Mouse (Mus musculus) bone marrow, adult 2 months (tissue): ENCODE measurements at regions not wholly inside any gene's neighbourhood (a gene's known extent, or its start where the extent isn't known, plus 50 kb on each side); places are given as distances from the start of the nearest gene placed in this dataset.

Experiments used
- H3K27ac ChIP-seq: fragments of 200-500 bp; 2 replicates; pipeline ENCODE4 v1.5.1; 2012; ENCODE audit warnings: low read depth, mild to moderate bottlenecking, control low read depth, inconsistent platforms, low read length; ENCODE audit not compliant: control insufficient read depth, poor library complexity, insufficient read depth
- H3K4me1 ChIP-seq: fragments of 200-500 bp; 2 replicates; pipeline ENCODE4 v1.6.1; 2011; ENCODE audit warnings: low read length; ENCODE audit not compliant: control insufficient read depth, insufficient read depth
- H3K4me3 ChIP-seq: fragments of 200-500 bp; replicated peaks from 2 replicates; pipeline ENCODE3; 2011; ENCODE audit warnings: mild to moderate bottlenecking, low read depth, low read length, control low read depth; ENCODE audit not compliant: control insufficient read depth
- CTCF ChIP-seq: fragments of 200-500 bp; IDR thresholded peaks from 2 replicates; pipeline ENCODE4 v1.5.1; 2011; ENCODE audit warnings: low read length, control low read depth; ENCODE audit not compliant: control insufficient read depth, insufficient read depth
- POLR2A ChIP-seq: fragments of 200-500 bp; IDR thresholded peaks from 2 replicates; pipeline ENCODE4 v1.6.1; 2011; ENCODE audit warnings: low read depth, mild to moderate bottlenecking, control low read depth, low read length, borderline replicate concordance; ENCODE audit not compliant: control insufficient read depth
- WGBS: fragments of 180-500 bp; shearing (Covaris S2); methylation state at CpG from one replicate; pipeline ENCODE4 v1.1.7; 2018; 5-methylcytosine and 5-hydroxymethylcytosine counted together

DNA sequence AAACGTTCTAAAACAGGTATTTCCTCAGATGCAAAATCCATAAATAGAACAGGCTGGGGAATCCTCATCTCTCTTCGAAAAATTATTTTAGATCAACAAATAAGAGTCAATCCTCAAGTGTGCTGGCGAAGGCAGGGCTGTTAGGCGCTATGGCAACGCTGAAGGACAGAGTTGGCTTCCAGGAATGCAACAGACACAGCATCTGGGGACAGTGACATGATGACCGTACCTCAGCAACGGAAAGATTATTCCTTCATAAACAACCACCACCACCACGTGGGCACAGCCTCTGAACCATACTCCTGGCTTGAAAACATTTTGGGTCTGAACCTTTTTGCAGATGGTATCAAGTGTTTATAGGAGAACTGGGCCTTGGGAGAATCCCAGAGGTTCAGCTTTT lies 161.7 kb downstream of the Ly86 start:
- Histone ChIP-seq H3K4me1 (peaks cover 9% of the 10 kb centered on the region; the same call in 1 of the 2 replicates), H3K4me3 (no peak overlapping the region), H3K27ac (no peak overlapping the region)
- WGBS = 75% methylated on average over 8 of the region's 8 CpGs
- TF ChIP-seq CTCF (no peak), POLR2A (no peak)

DNA sequence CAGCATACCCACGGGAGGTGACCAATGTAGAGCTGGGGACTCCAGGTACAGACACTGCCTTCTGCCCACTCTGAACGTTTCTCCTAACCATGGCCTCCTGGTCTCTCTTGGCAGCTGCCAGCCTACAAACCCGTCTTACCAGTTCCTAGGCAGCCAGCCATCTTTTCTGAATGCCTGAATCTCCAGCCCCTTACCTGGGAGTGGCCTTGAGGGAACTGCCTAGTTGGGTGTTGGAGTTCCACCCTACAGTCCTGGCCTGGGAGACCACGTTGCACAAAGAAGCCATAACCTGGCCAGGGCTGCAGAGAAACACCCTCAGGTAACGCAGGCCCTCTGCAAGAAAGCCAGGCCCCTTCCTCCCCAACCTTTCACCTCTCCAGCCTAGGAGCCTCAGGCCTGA lies 162.1 kb downstream of the Ly86 start:
- Histone ChIP-seq H3K27ac (no peak overlapping the region), H3K4me3 (no peak overlapping the region), H3K4me1 (peaks cover 9% of the 10 kb centered on the region; the same call in 1 of the 2 replicates)
- TF ChIP-seq POLR2A (no peak), CTCF (no peak)
- 60% methylated on average over 5 of the region's 5 CpGs for WGBS

DNA sequence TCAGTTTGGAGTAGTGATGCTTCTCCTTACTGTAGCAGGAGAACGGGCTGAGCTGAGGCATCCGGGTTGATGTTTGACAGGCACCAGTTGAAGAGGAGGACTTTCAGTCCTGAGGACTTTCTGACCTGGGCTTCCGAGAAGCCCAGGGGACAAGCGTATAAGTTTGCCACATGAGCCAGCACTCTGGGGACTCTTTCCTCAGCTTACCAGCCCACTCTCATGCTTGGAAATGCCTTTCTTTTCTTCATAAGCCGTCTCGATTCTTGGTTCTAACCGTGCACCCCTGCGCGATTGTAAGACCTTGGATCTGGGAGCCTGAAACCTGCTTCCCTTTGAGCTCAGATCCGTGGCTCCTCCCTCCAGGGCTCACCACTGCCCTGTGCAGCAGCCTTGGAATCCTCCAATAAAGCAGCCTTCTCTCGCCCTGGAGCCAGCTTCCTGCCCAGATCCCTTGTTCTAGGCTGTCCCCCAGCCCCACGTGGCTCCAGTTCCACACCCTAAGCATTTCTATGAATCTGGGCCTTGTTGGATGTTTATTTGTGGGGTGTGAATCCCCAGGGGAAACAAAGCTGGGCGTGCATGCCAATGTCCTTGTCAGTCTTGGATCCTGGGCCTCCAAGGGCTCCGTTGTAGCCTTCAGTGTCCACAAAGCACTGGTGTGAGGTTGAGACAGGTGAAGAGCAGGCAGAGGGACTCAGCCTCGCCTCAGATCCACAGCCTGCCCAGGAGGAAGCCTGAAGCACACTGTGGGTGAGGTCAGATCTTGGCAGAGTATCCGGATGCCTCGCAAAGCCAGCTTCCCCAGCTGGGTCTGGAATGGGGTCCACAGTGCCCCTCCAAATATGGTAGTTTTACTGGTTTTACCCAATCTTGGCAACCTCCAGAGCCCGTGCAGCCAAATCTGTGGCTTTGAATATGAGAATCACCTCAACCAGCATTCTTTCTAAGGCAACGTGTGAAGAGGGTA lies 163.7 kb downstream of the Ly86 start:
- H3K27ac ChIP-seq = peak overlapping the region; percentile 43
- H3K4me1 ChIP-seq = peaks cover 6% of the 10 kb centered on the region; the same call in 1 of the 2 replicates
- no peak for TF ChIP-seq CTCF
- no peak for TF ChIP-seq POLR2A
- WGBS = 36% methylated on average over 19 of the region's 19 CpGs
- H3K4me3 ChIP-seq = no peak overlapping the region

DNA sequence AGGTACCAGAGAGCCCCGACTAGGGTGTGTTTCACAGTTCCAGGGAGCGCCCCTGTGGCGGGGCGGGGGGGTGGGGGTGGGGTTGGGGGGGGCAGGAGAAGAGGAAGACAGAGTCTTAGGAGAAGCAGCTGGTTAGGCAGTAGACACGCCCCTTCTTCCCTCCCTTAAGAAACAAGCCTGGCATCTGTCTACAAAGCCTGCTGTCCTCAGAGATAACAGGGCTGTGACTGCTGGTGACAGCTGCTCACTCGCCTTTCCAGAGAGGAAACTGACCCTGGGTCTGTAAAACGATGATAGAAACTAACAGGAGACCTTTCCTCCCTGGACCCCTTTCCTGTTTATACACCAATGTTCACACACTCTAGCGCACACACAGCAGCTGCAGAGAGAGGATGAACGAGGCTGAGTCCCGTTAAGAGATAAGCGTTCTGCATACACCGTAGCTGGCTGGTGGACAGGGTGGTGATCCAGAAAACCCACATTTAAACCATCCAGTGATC lies 164.4 kb downstream of the Ly86 start:
- Histone ChIP-seq H3K4me3 (no peak overlapping the region), H3K27ac (peak overlapping the region; percentile 45; the same call in 1 of the 2 replicates), H3K4me1 (peaks cover 6% of the 10 kb centered on the region; the same call in 1 of the 2 replicates)
- WGBS = 3% methylated on average over 12 of the region's 12 CpGs
- TF ChIP-seq POLR2A = no peak
- TF ChIP-seq CTCF = no peak

DNA sequence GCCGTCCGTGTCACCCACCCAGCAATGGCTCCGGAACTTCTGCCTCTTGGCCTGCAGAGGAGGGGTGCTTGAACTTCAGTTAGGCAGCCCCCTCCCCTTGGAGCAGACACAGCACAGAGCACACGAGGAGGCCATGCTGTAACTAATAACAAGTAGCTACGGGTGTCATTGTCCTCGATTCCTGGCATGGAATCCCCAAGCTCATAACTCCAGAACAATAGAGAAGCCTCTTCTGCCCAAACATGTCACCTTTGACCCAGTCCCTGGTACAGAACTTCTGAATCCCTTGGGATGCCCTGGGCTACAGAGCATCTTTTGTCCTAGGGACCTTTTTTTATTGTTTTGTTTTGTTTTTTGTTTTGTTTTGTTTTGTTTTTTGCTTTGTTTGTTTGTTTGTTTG lies 165.5 kb downstream of the Ly86 start:
- no peak overlapping the region for H3K27ac ChIP-seq
- H3K4me1 ChIP-seq = peaks cover 3% of the 10 kb centered on the region; the same call in 1 of the 2 replicates
- H3K4me3 ChIP-seq = no peak overlapping the region
- WGBS = 77% methylated on average over 6 of the region's 6 CpGs
- TF ChIP-seq CTCF (no peak), POLR2A (no peak)

DNA sequence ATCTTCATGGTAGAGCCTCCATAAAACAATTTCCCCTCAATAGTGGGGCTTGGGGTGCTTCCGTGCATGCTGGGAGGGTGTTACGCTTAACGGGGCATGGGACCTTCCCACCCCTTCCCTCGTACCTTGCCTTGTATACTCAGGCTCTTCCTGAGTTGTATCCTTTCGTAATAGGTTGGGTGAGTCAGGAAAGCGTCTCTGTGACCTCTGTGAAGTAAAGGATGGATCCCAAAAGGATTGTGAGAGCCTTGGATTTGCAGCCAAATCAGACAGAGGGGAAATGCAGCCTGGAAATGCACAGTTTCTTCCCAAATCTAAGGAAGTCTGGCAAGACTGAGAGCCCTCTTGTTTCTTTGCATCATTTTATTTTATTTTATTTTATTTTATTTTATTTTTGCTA lies 166.0 kb downstream of the Ly86 start:
- no peak for TF ChIP-seq POLR2A
- TF ChIP-seq CTCF = no peak
- H3K27ac ChIP-seq = no peak overlapping the region
- no peak overlapping the region for H3K4me3 ChIP-seq
- peaks cover 3% of the 10 kb centered on the region; the same call in 1 of the 2 replicates for H3K4me1 ChIP-seq
- 49% methylated on average over 6 of the region's 6 CpGs for WGBS

DNA sequence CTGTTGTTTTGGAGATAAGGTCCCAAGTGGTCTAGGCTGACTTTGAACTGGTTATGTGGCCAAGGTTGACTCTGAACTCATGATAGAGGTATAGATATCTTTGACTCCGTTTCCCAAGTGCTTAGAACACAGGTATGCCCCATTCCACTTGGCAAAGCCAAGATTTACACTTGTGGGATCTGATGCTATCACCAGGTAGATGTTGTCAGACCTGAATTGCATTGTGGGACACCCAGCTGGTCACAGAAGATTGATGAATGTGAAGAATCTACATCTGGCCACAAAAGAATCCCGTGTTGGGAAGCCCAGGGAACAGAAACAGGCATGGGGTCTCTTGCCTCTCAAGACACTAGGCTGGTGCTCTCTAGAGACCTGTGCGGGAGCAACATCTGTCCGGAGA lies 166.4 kb downstream of the Ly86 start:
- TF ChIP-seq CTCF (no peak), POLR2A (no peak)
- no peak overlapping the region for H3K27ac ChIP-seq
- H3K4me1 ChIP-seq = peaks cover 3% of the 10 kb centered on the region; the same call in 1 of the 2 replicates
- H3K4me3 ChIP-seq = no peak overlapping the region
- WGBS = 78% methylated on average over 4 of the region's 4 CpGs

DNA sequence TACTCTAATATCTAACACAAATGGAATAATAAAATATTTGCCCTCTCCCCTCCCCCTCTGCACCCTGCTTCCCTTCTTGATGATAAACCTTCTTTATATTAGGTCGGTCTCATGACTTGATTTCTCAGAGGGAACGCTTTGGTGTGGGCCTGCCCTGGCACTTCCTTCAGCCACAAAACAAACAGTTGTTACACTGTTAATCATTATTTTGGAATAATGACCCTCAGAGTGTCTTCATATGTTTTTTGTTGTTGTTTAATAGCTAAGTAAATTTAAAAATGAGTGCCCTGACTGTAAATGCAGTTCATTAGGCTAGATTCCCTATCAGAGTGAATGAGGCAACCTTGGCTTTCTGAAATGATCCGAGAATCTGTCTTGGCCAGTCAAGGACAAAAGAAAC lies 167.8 kb downstream of the Ly86 start:
- Histone ChIP-seq H3K27ac (no peak overlapping the region), H3K4me1 (peaks cover 5% of the 10 kb centered on the region), H3K4me3 (no peak overlapping the region)
- 32% methylated on average over 3 of the region's 3 CpGs for WGBS
- no peak for TF ChIP-seq POLR2A
- no peak for TF ChIP-seq CTCF
